Mouse (Mus musculus) E14TG2a.4 (cell line): ENCODE results near the gene Leap2.

Source experiments
- CTCF ChIP-seq: conservative IDR thresholded peaks from 2 replicates; pipeline ENCODE4 v1.5.1; 2014; ENCODE audit warnings: low read length
- NANOG ChIP-seq: IDR thresholded peaks from 2 replicates; pipeline ENCODE4 v1.6.1; 2014; ENCODE audit warnings: borderline replicate concordance, low read length, mixed read lengths
- POU5F1 ChIP-seq: IDR thresholded peaks from 2 replicates; pipeline ENCODE4 v1.6.1; 2014; ENCODE audit warnings: low read length, borderline replicate concordance

GRCm38 (mm10) chr11:53411738-53412137 is 11.2 kb downstream of the Leap2 start:
- peak; percentile 55 for TF ChIP-seq CTCF
- TF ChIP-seq NANOG: no peak
- no peak for TF ChIP-seq POU5F1
